Mouse (Mus musculus): ENCODE results near the gene Fam241b. TPM values are rescaled to one million over a fixed set of nuclear protein-coding genes. Genes with fewer than 3 reads are reported as not detected.

Fam241b gene
- total RNA-seq, 2 experiments from 2014 or later = 3.1 to 4.1 TPM

GRCm38 (mm10) chr10:62132691-62133281 is 10.9 kb downstream of the Fam241b start, which contains the start of gene Neurog3:
TSS of gene Neurog3 (plus strand) at chr10:62133090.
- DNase-seq = peak in 1 of 2 experiments; percentile 32

GRCm38 (mm10) chr10:62128316-62128951 is 15.3 kb downstream of the Fam241b start:
- DNase-seq = no peak

GRCm38 (mm10) chr10:62127711-62128231 is 15.9 kb downstream of the Fam241b start:
- DNase-seq = peak in 1 of 2 experiments; percentile 10

GRCm38 (mm10) chr10:62127137-62127536 is 16.6 kb downstream of the Fam241b start:
- no peak for DNase-seq

- no peak for DNase-seq
These were observed 29.7 kb downstream of the Fam241b start for GRCm38 (mm10) chr10:62113865-62114647.

- DNase-seq = no peak
These were observed 32.5 kb downstream of the Fam241b start for GRCm38 (mm10) chr10:62111207-62111576.

GRCm38 (mm10) chr10:62110504-62111206 is 33.1 kb downstream of the Fam241b start:
- peak; percentile 80 to 83 for DNase-seq

- no peak for DNase-seq
These were observed 36.7 kb downstream of the Fam241b start for GRCm38 (mm10) chr10:62107048-62107447.

GRCm38 (mm10) chr10:62104835-62105576 is 38.7 kb downstream of the Fam241b start:
- DNase-seq = peak; percentile 35 to 83

GRCm38 (mm10) chr10:62101504-62102439 is 41.9 kb downstream of the Fam241b start:
- DNase-seq = peak; percentile 36 to 83

GRCm38 (mm10) chr10:62099749-62100403 is 43.8 kb downstream of the Fam241b start:
- DNase-seq = no peak

- no peak for DNase-seq
These were observed 49.3 kb downstream of the Fam241b start for GRCm38 (mm10) chr10:62094401-62094800.

- no peak for DNase-seq
These were observed 49.8 kb downstream of the Fam241b start for GRCm38 (mm10) chr10:62093903-62094302.

- DNase-seq = no peak
These were observed 54.2 kb downstream of the Fam241b start for GRCm38 (mm10) chr10:62089486-62089885.

GRCm38 (mm10) chr10:62089071-62089470 is 54.6 kb downstream of the Fam241b start:
- no peak for DNase-seq

GRCm38 (mm10) chr10:62088411-62088810 is 55.3 kb downstream of the Fam241b start:
- DNase-seq = no peak

GRCm38 (mm10) chr10:62086826-62087225 is 56.9 kb downstream of the Fam241b start:
- no peak for DNase-seq

- no peak for DNase-seq
These were observed 57.7 kb downstream of the Fam241b start for GRCm38 (mm10) chr10:62086044-62086443.

- DNase-seq = no peak
These were observed 67.2 kb downstream of the Fam241b start for GRCm38 (mm10) chr10:62076248-62077134.

Data from heart, adult 18-20 months (tissue).